Mouse (Mus musculus) olfactory bulb, adult 2 months (tissue): ENCODE measurements around the gene Cradd.

Experiments
- CTCF ChIP-seq: fragments of 200-500 bp; IDR thresholded peaks from 2 replicates; pipeline ENCODE4 v1.5.1; 2012; ENCODE audit warnings: low read depth, mild to moderate bottlenecking, low read length, moderate library complexity; ENCODE audit not compliant: insufficient read depth
- POLR2A ChIP-seq: fragments of 200-500 bp; IDR thresholded peaks from 2 replicates; pipeline ENCODE4 v1.6.1; 2012; ENCODE audit warnings: mild to moderate bottlenecking, low read depth, low read length, moderate library complexity; ENCODE audit not compliant: insufficient read depth

GRCm38 (mm10) chr10:95315321-95315720, 8.6 kb downstream of the Cradd start:
- TF ChIP-seq CTCF: no peak
- no peak for TF ChIP-seq POLR2A
